Mouse (Mus musculus) embryonic fibroblast, embryonic 13.5 days (primary cell): Measurements from ENCODE around the gene Sim1. TPM values are rescaled to one million over a fixed set of nuclear protein-coding genes. Genes with fewer than 3 reads are reported as not detected.

ENCODE experiments used
- H3K27ac ChIP-seq: 2 replicates; pipeline ENCODE4 v1.5.1; 2012; ENCODE audit warnings: low read length, control low read depth, inconsistent platforms; ENCODE audit not compliant: insufficient read depth
- H3K4me1 ChIP-seq: 2 replicates; pipeline ENCODE4 v1.6.1; 2011; ENCODE audit warnings: low read length; ENCODE audit not compliant: control insufficient read depth, insufficient read depth
- H3K4me3 ChIP-seq: 2 replicates; pipeline ENCODE4 v1.5.1; 2011; ENCODE audit warnings: mild to moderate bottlenecking, control low read depth, low read length; ENCODE audit not compliant: insufficient read depth
- CTCF ChIP-seq: IDR thresholded peaks from 2 replicates; pipeline ENCODE4 v1.5.1; 2011; ENCODE audit warnings: mild to moderate bottlenecking, control low read depth, low read length, moderate library complexity, borderline replicate concordance; ENCODE audit not compliant: insufficient read depth
- POLR2A ChIP-seq: IDR thresholded peaks from 2 replicates; pipeline ENCODE4 v1.6.1; 2011; ENCODE audit warnings: low read depth, mild to moderate bottlenecking, control low read depth, low read length, moderate library complexity
- polyA plus RNA-seq: library from polyadenylated mRNA; stranded (reverse); fragments of >200 nt; gene quantifications from 2 replicates; pipeline ENCODE4 v1.2.4, GENCODE M21; 2011; ENCODE audit warnings: low read depth; ENCODE audit not compliant: missing spikeins, insufficient read length

Sim1 gene
- polyA plus RNA-seq = 0.65 and 3.0 TPM in 2 replicates

DNA sequence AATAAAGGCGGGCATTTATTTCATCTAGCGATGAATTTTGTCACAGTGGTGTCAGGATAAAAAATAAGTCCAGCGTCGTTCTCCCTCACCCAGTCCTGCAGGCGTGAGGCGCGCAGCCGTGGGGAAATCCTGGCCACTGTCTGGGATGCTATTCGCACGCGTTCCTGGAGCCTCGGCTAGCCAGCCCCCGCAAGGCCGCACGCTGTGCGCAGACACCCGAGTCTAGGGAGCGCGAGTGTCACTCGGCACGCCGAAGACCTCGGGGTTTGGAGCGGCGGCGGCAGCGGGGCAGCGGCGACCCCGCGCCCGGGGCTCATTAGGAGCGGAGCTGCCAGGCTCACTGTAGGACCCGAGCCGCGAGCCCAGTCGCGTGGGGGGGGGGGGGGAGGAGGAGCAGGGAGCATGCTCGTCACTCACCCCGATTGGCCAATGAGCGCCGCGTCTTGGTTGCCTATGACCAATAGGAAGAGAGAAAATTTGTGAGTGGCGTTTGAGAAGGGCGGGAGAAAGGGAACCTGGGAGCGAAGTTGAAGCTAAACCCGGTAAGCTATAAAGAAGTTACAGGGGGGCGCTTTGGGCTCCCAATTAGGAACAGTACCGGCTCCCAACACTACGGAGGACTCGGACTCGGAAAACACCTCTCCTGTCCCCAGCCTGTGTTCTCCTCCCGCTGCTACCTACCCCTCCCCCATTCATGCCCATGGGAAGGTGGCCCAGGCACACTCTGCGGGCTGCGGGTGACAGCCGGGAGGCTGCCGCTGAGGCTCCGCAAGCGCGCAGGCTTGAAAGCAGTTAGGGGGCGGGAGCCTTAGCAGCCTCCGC, at the start of gene Sim1:
TSS of gene Sim1 (plus strand) at position 585 of the 822 bp plus-strand sequence.
- no peaks in the 10 kb centered on the region for H3K4me1 ChIP-seq
- H3K4me3 ChIP-seq = peak within 1 kb of the TSS; percentile 28
- H3K27ac ChIP-seq = no peak within 1 kb of the TSS
- TF ChIP-seq CTCF = no peak
- no peak for TF ChIP-seq POLR2A

DNA sequence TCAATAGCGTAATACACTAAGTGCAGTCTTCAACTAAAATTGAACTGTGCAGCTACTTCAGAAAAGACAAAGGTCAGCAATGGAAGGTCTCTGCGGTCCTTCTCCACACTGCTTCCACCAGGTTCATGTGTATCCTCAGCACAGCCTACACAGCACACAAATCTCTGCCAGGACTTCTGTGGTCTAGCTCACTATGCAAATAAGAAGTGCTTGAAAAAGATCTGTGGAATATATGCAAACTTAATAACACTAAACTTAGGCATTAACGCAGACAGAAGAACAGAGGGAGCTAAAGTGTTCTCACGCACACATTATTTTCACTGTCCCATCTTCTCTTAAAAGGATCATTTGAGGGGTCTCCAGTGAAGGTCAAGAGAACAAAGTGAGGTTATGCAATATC, 26.4 kb upstream of the Sim1 start:
- H3K4me1 ChIP-seq = no peaks in the 10 kb centered on the region
- H3K27ac ChIP-seq = no peak overlapping the region
- H3K4me3 ChIP-seq = no peak overlapping the region
- TF ChIP-seq POLR2A = no peak
- TF ChIP-seq CTCF = no peak

DNA sequence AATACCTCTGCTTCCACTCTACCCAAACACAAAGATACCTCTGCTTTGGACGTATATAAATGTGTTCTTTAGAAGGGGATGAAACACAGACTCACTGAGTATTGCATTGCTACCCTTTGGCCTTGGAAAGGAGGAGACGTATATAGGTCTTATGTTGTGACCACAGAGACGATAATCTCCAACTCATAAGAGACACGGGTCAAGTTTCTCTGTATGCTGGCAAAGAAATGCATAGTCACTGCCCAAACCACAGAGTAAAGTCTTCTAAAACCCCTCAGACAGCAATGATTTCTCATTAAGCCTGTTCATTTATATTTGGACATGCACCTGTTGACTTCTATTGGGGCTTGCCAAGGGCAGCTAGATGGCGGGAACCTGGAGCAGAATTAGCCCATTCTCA, 17.6 kb upstream of the Sim1 start:
- TF ChIP-seq POLR2A = no peak
- TF ChIP-seq CTCF = no peak
- Histone ChIP-seq H3K4me3 (no peak overlapping the region), H3K27ac (no peak overlapping the region), H3K4me1 (no peaks in the 10 kb centered on the region)

DNA sequence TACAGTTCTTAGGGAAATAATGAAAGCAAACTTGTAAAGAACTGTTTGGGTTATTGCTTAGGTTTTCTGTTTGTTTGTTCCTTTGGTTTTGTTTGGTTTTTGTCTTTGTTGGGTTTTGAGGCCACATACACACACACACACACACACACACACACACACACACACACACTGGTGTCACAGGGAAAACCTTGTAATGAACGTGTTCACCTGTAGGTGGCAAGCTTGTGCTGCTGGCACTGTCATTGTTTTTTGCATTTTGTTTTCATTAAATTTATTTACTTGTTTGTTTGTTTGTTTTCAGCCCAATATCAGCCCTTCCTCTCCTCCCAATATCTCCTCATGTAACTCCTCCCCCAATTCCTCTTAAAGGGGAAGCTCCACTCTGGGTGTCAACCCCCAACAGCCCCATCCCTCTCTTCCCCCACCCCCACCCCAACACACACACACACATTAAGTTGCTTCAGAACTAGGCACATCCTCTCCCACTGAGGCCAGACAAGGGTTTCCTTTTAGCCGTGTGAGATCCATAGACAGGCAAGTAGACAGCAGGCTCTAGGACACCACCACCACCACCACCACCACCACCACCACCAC, 13.0 kb upstream of the Sim1 start:
- Histone ChIP-seq H3K4me3 (no peak overlapping the region), H3K4me1 (no peaks in the 10 kb centered on the region), H3K27ac (no peak overlapping the region)
- TF ChIP-seq CTCF = peak; percentile 48; the same call in 1 of the 2 replicates
- no peak for TF ChIP-seq POLR2A

DNA sequence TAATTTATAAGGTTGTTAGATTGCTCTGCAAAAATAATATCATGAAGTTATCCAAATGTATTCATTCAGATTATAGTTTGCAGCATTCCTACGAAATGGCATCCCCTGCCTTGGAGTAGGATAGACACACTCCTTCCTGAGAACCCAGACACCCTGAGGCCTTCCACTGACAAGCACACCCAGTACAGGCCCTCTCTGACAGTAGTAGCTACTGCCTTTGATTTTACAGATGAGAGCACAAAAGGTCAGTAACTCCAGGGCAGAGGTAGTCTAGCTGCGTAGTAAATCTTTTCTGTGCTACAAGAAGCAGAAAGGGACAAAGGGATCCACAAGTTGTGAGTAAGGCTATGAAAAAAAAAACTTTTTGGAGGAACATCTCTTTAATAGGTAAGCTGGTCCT, 12.2 kb upstream of the Sim1 start:
- H3K27ac ChIP-seq = no peak overlapping the region
- no peaks in the 10 kb centered on the region for H3K4me1 ChIP-seq
- TF ChIP-seq CTCF = no peak
- no peak for TF ChIP-seq POLR2A
- no peak overlapping the region for H3K4me3 ChIP-seq

DNA sequence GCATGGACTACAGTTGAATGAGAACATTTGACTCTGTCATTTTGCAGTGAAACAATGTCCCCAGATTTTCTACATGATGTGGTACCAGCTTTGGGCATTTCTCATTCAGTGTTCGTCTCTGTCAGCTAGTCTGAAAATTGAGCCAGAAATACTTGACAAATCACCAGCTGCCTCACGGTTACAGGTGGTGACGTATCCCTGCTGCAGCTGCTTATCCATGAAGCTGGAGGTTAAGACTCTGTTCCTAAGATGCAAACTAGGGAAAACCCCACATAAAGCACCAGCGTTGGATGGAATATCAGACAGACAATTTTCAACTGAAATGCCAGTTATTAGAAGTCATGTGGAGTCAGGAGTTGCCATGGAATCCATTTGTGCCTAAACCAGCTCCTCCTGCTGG, 8.2 kb upstream of the Sim1 start:
- TF ChIP-seq POLR2A (no peak), CTCF (no peak)
- H3K27ac ChIP-seq = no peak overlapping the region

DNA sequence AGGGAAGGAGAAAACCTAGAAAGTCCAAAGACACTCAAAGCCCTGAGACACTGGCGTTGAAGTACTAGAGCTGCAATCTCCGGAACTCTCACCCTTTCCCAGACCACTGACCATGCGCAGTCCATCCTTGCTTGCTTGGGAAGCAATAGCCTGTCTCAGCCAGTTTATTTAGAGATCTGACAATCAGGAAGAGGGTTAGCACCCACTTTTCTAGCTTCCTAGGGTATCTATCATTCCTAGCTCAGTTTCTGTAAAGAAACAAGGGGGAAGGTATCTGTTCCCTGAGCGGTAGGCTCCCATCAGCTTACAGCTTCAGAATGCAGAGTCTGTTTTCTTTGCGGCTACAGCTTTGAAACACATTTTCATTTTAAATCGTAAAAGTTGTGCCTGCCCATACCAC, 3.9 kb upstream of the Sim1 start:
- Histone ChIP-seq H3K4me1 (no peaks in the 10 kb centered on the region), H3K27ac (no peak overlapping the region), H3K4me3 (no peak overlapping the region)
- TF ChIP-seq CTCF (no peak), POLR2A (no peak)

More for the DNA sequence above, 8.2 kb upstream of the Sim1 start:
- no peak overlapping the region for H3K4me3 ChIP-seq
- H3K4me1 ChIP-seq = no peaks in the 10 kb centered on the region

DNA sequence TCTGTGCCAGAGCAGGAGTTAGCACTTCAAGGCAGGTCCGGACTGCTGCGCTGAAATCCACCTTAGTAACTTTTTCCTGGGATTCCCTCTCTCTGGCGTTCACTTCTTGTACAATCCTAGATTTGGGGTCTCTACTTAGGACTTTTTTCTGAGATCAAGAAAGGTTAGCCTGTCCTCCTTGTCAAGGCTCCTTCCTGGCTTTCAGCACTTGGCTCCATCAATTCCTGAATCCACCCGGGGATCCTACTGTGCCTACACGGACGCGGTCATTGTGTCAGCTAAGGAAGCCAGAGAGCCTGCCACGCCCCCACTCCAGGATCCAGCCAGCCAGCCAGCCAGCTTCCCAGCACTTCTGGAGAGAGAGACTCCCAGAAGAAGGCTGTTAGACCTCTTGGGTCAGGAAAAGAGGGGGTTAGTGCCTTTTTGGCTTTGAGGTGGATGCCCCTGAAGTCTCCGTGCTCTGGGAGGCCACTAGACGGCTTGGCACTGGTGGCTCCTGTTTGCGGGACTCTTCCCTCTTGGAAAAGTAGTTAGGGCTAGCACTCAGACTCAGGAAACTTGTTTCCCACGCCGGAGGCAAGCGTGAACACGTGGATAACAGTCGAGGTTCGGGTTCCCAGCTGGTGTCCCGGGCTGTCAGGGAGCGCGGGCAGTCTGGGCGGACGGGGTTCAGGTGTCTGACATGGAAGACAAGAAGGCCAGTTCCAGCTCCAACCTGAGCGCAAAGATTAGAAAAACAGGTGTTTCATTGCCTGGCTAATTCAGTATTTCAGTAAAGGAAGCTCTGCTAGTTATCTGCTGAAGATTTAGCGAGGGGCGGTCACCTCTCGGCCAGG, 2.5 kb upstream of the Sim1 start:
- Histone ChIP-seq H3K27ac (no peak overlapping the region), H3K4me1 (no peaks in the 10 kb centered on the region), H3K4me3 (no peak overlapping the region)
- TF ChIP-seq CTCF = no peak

DNA sequence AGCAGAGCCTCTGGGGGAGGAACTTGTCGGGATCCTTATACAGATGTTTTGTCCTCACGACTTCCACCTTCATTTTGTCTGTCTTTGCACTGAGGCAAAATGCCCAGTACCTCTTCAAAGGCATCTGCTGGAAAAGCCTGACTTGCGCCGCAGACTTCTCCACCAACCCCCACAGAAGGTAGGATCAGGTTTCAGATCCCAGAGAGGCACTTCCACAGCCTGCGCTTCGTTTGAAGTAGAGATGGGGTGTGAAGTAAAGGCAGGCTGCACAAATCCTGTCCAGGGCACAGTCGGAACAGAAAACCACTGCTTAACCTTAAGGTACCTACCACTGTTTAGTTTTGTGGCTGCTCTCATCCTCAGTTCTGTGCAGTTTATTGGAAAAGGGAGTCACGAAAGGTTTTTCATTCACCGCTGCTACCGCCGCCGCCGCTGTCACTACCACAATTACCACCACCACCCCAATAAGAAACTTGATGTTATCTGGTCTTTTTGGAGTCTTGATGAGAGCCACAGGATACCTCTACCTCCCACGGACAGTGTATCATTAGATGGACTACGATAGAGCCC, 1.7 kb upstream of the Sim1 start:
- Histone ChIP-seq H3K4me3 (no peak overlapping the region), H3K27ac (no peak overlapping the region), H3K4me1 (no peaks in the 10 kb centered on the region)
- no peak for TF ChIP-seq POLR2A
- no peak for TF ChIP-seq CTCF
